Comparison of ENCODE assay signal across 8 mouse cellular contexts in the genomic region with DNA sequence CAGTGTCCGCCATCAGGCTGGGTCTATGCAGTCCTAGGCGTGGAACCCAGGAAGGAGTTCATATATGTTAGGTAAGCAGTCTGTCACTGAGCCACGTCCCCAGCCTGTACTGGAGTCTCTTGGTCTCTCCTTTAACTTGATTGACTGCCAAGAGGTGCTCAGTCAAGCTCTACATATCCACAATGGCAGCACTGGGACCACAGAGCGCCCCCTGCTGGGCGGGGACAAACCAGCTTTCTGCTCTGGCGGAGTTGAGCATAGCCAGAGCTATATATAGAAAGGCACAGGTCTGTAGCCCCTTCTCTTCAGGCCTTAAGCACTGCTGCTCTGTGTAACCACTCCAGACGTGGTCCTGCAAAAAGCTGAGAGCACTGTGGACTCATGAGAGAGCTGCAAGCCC. TPM values are rescaled to one million over a fixed set of nuclear protein-coding genes. Genes with fewer than 3 reads are reported as not detected.
DNase-seq lines count a peak whose midpoint lies in the region; ATAC-seq and TF ChIP-seq lines count a peak whose summit lies in the region.

No protein-coding gene starts in this region.

- H3K4me2 ChIP-seq in kidney, embryonic 14.5 days (replicated peaks; ENCODE audit: low read depth, low read length), result no peak overlapping the region
- H3K4me2 ChIP-seq in intestine, embryonic 16.5 days (ENCODE audit: low read depth, low read length), result no peak overlapping the region

- H3K4me3 ChIP-seq in kidney, embryonic 14.5 days (ENCODE audit: low read length), result no peak overlapping the region
- no peak overlapping the region for H3K4me3 ChIP-seq in small intestine, adult 2 months (ENCODE audit: low read depth, low read length)
- H3K4me3 ChIP-seq in intestine, embryonic 16.5 days (ENCODE audit: low read length), result no peak overlapping the region

- ATAC-seq in kidney, embryonic 14.5 days (ENCODE audit: low FRiP score, low TSS enrichment), result no peak
- ATAC-seq in intestine, embryonic 16.5 days, result no peak

- peak; percentile 75 for DNase-seq in kidney, adult 11 months
- peak; percentile 71 for DNase-seq in ES-CJ7 (ENCODE audit: low read depth, low spot score)
- DNase-seq in adrenal gland, postnatal 36 days, result peak; percentile 73 to 76
- DNase-seq in kidney, postnatal 10 days, result peak; percentile 69
- DNase-seq in gastrocnemius, adult 18-20 months (ENCODE audit: low spot score), result no peak

- H3K27me3 ChIP-seq in kidney, embryonic 14.5 days (ENCODE audit: control insufficient read depth, insufficient read depth, low read length), result no peaks in the 10 kb centered on the region
- H3K27me3 ChIP-seq in small intestine, adult 2 months (ENCODE audit: control insufficient read depth, insufficient read depth, low read length), result peaks cover 11% of the 10 kb centered on the region; the same call in 1 of the 2 replicates
- H3K27me3 ChIP-seq in intestine, embryonic 16.5 days (replicated peaks; ENCODE audit: control insufficient read depth, insufficient read depth, low read length), result no peaks in the 10 kb centered on the region

- 47% methylated on average over 7 of the region's 7 CpGs for WGBS in kidney, embryonic 14.5 days
- WGBS in small intestine, adult 2 months, result 43% methylated on average over 7 of the region's 7 CpGs
- 55% methylated on average over 7 of the region's 7 CpGs for WGBS in intestine, embryonic 16.5 days

- H3K36me3 ChIP-seq in kidney, embryonic 14.5 days (ENCODE audit: control insufficient read depth, insufficient read depth, low read length), result no peaks in the 10 kb centered on the region
- no peaks in the 10 kb centered on the region for H3K36me3 ChIP-seq in small intestine, adult 2 months (ENCODE audit: control insufficient read depth, insufficient read depth, low read length)
- H3K36me3 ChIP-seq in intestine, embryonic 16.5 days (ENCODE audit: control insufficient read depth, insufficient read depth, low read length), result no peaks in the 10 kb centered on the region

- H3K9ac ChIP-seq in kidney, embryonic 14.5 days (ENCODE audit: low read depth, low read length), result no peak overlapping the region
- no peak overlapping the region for H3K9ac ChIP-seq in intestine, embryonic 16.5 days (ENCODE audit: low read depth, low read length)

- H3K4me1 ChIP-seq in kidney, embryonic 14.5 days (ENCODE audit: control insufficient read depth, insufficient read depth, low read length), result peaks cover 37% of the 10 kb centered on the region
- peaks cover 3% of the 10 kb centered on the region; the same call in 1 of the 2 replicates for H3K4me1 ChIP-seq in small intestine, adult 2 months (ENCODE audit: control insufficient read depth, insufficient read depth, insufficient read length, low read length)
- peaks cover 14% of the 10 kb centered on the region for H3K4me1 ChIP-seq in intestine, embryonic 16.5 days (ENCODE audit: control insufficient read depth, insufficient read depth, low read length)

- H3K27ac ChIP-seq in kidney, embryonic 14.5 days (ENCODE audit: low read depth, low read length), result no peak overlapping the region
- no peak overlapping the region for H3K27ac ChIP-seq in small intestine, adult 2 months (ENCODE audit: insufficient read depth, low read depth, low read length)
- no peak overlapping the region for H3K27ac ChIP-seq in intestine, embryonic 16.5 days (ENCODE audit: low read length)

- TF ChIP-seq POLR2A in small intestine, adult 2 months (IDR thresholded peaks at IDR 0.05; ENCODE audit: low read depth, low read length), result no peak

- peak; percentile 60; the same call in 1 of the 2 replicates for TF ChIP-seq CTCF in small intestine, adult 2 months (IDR thresholded peaks at IDR 0.05; ENCODE audit: extremely low read depth, insufficient read length, insufficient replicate concordance, low read depth, low read length)

- H3K9me3 ChIP-seq in kidney, embryonic 14.5 days (ENCODE audit: control insufficient read depth, low read length), result no peaks in the 10 kb centered on the region
- no peaks in the 10 kb centered on the region for H3K9me3 ChIP-seq in intestine, embryonic 16.5 days (ENCODE audit: control insufficient read depth, low read length)

RNA-seq across cellular contexts. Expression of a gene that starts 25.7 kb away (rescaled TPM):
- polyA plus RNA-seq in kidney, embryonic 14.5 days (2014; fragmentation: Nextera tagmentation; extraction: Ambion mirVana), result 0.14 and 0.50 TPM in 2 replicates
- total RNA-seq in adrenal gland, postnatal 36 days (2021), result 10 to 100 TPM in 1 of 2 experiments, under 1 TPM in 1; 0.46 to 20.1 TPM
- polyA plus RNA-seq in small intestine, adult 2 months (2012; rRNA removed), result 0.11 and 0.34 TPM in 2 replicates
- total RNA-seq in gastrocnemius, adult 18-20 months (2021), result not detected
- polyA plus RNA-seq in intestine, embryonic 16.5 days (2015; fragmentation: Nextera tagmentation; extraction: Ambion mirVana), result 0.16 and 0.17 TPM in 2 replicates
